8 mouse cellular contexts compared by ENCODE assay signal in genomic region chr9:44268027-44268360, GRCm38 (mm10). TPM values are rescaled to one million over a fixed set of nuclear protein-coding genes. Genes with fewer than 3 reads are reported as not detected.
DNase-seq lines count a peak whose midpoint lies in the region; ATAC-seq lines count a peak whose summit lies in the region.

No protein-coding gene starts in this region.

- H3K36me3 ChIP-seq in heart, embryonic 14.5 days (ENCODE audit: control insufficient read depth, insufficient read depth, low read length) = 0 out of 2 replicates have a peak, but pooled peaks cover 7% of the 10 kb centered on the region
- no peaks in the 10 kb centered on the region for H3K36me3 ChIP-seq in liver, embryonic 12.5 days
- H3K36me3 ChIP-seq in stomach, embryonic 15.5 days = no peaks in the 10 kb centered on the region

- peaks cover 5 to 6% of the 10 kb centered on the region in 2 experiments; a peak in 3 of 4 replicates for H3K4me1 ChIP-seq in heart, embryonic 14.5 days (ENCODE audit: control insufficient read depth in 2 of 2, insufficient read depth in 2 of 2, low read length in 2 of 2)
- peaks cover 26% of the 10 kb centered on the region for H3K4me1 ChIP-seq in liver, embryonic 12.5 days
- H3K4me1 ChIP-seq in stomach, embryonic 15.5 days = peaks cover 17% of the 10 kb centered on the region; the same call in 1 of the 2 replicates

- H3K27ac ChIP-seq in heart, embryonic 14.5 days (replicated peaks in 1 of 2; ENCODE audit: control insufficient read depth in 1 of 2, insufficient read depth in 1 of 2, low read depth in 2 of 2, low read length in 2 of 2) = peak overlapping the region; percentile 80 to 85
- peak overlapping the region; percentile 83 for H3K27ac ChIP-seq in liver, embryonic 12.5 days
- H3K27ac ChIP-seq in stomach, embryonic 15.5 days = peak overlapping the region; percentile 90

- peak overlapping the region; percentile 52 to 60 for H3K4me3 ChIP-seq in heart, embryonic 14.5 days (ENCODE audit: control insufficient read depth in 1 of 2, insufficient read depth in 1 of 2, low read depth in 1 of 2, low read length in 2 of 2)
- peak overlapping the region; percentile 66 for H3K4me3 ChIP-seq in liver, embryonic 12.5 days
- peak overlapping the region; percentile 50 for H3K4me3 ChIP-seq in stomach, embryonic 15.5 days (replicated peaks)

- H3K4me2 ChIP-seq in heart, embryonic 14.5 days (ENCODE audit: low read length) = peak overlapping the region; percentile 81
- H3K4me2 ChIP-seq in liver, embryonic 12.5 days = peak overlapping the region; percentile 97
- H3K4me2 ChIP-seq in stomach, embryonic 15.5 days = peak overlapping the region; percentile 90

- H3K9me3 ChIP-seq in heart, embryonic 14.5 days (ENCODE audit: control insufficient read depth, low read length) = no peaks in the 10 kb centered on the region
- H3K9me3 ChIP-seq in liver, embryonic 12.5 days (replicated peaks) = 0 out of 2 replicates have a peak, but pooled peaks cover 3% of the 10 kb centered on the region
- H3K9me3 ChIP-seq in stomach, embryonic 15.5 days = no peaks in the 10 kb centered on the region

- H3K27me3 ChIP-seq in heart, embryonic 14.5 days (ENCODE audit: control insufficient read depth, insufficient read depth, low read length) = no peaks in the 10 kb centered on the region
- H3K27me3 ChIP-seq in liver, embryonic 12.5 days (replicated peaks) = no peaks in the 10 kb centered on the region; the same call in 1 of the 2 replicates
- H3K27me3 ChIP-seq in stomach, embryonic 15.5 days (replicated peaks) = no peaks in the 10 kb centered on the region

- ATAC-seq in heart, embryonic 14.5 days (ENCODE audit: insufficient number of reproducible peaks, insufficient read depth, low FRiP score, low read depth) = peak; percentile 87
- ATAC-seq in liver, embryonic 12.5 days = peak; percentile 91
- ATAC-seq in stomach, embryonic 15.5 days (ENCODE audit: insufficient read depth, low FRiP score, low read depth) = peak; percentile 92

- 4% methylated on average over 27 of the region's 28 CpGs for WGBS in heart, embryonic 14.5 days
- 2% methylated on average over 28 of the region's 28 CpGs for WGBS in liver, embryonic 12.5 days (ENCODE audit: insufficient replicate concordance)
- 4% methylated on average over 28 of the region's 28 CpGs for WGBS in stomach, embryonic 15.5 days

- peak overlapping the region; percentile 90 for H3K9ac ChIP-seq in heart, embryonic 14.5 days (ENCODE audit: low read length)
- H3K9ac ChIP-seq in liver, embryonic 12.5 days = peak overlapping the region; percentile 89
- peak overlapping the region; percentile 89 for H3K9ac ChIP-seq in stomach, embryonic 15.5 days

- DNase-seq in CD4-positive, CD25-positive, alpha-beta regulatory T cell, adult 2 months (ENCODE audit: low read depth, low spot score) = peak; percentile 94
- peak; percentile 61 for DNase-seq in c-Kit-negative CD71-positive TER-119-positive erythroid progenitor cells, embryonic 14.5 days (ENCODE audit: low read depth, low spot score)
- DNase-seq in fat pad, adult 2 months (ENCODE audit: extremely low read depth, low read depth, low spot score) = peak; percentile 30
- DNase-seq in kidney, postnatal 14 days = peak; percentile 94
- DNase-seq in natural killer cell, adult 2 months (ENCODE audit: low spot score in 2 of 2) = peak; percentile 82 to 84

RNA-seq across cellular contexts. Expression of gene Nlrx1, which starts 0.4 kb away (rescaled TPM):
- polyA plus RNA-seq in heart, embryonic 14.5 days (2014; fragmentation: Nextera tagmentation; extraction: Ambion mirVana) = 7.0 and 7.3 TPM in 2 replicates
- 3.6 and 4.0 TPM in 2 replicates for polyA plus RNA-seq in liver, embryonic 12.5 days (2016; fragmentation: Nextera tagmentation; extraction: Ambion mirVana)
- polyA plus RNA-seq in stomach, embryonic 15.5 days (2015; fragmentation: Nextera tagmentation; extraction: Ambion mirVana) = 8.9 TPM in 2 replicates

RNA-seq across cellular contexts. Expression of gene Pdzd3, which starts 16.7 kb away (rescaled TPM):
- not detected in 2 replicates for polyA plus RNA-seq in heart, embryonic 14.5 days (2014; fragmentation: Nextera tagmentation; extraction: Ambion mirVana)
- polyA plus RNA-seq in liver, embryonic 12.5 days (2016; fragmentation: Nextera tagmentation; extraction: Ambion mirVana) = 0.15 and 0.17 TPM in 2 replicates
- 2.5 and 2.9 TPM in 2 replicates for polyA plus RNA-seq in stomach, embryonic 15.5 days (2015; fragmentation: Nextera tagmentation; extraction: Ambion mirVana)

RNA-seq across cellular contexts. Expression of gene Abcg4, which starts 20.4 kb away (rescaled TPM):
- polyA plus RNA-seq in heart, embryonic 14.5 days (2014; fragmentation: Nextera tagmentation; extraction: Ambion mirVana) = 1.3 and 2.7 TPM in 2 replicates
- polyA plus RNA-seq in liver, embryonic 12.5 days (2016; fragmentation: Nextera tagmentation; extraction: Ambion mirVana) = 20.1 and 21.7 TPM in 2 replicates
- polyA plus RNA-seq in stomach, embryonic 15.5 days (2015; fragmentation: Nextera tagmentation; extraction: Ambion mirVana) = 4.6 and 5.1 TPM in 2 replicates

RNA-seq across cellular contexts. Expression of gene Ccdc153, which starts 27.5 kb away (rescaled TPM):
- polyA plus RNA-seq in heart, embryonic 14.5 days (2014; fragmentation: Nextera tagmentation; extraction: Ambion mirVana) = not detected in 2 replicates
- not detected in 2 replicates for polyA plus RNA-seq in liver, embryonic 12.5 days (2016; fragmentation: Nextera tagmentation; extraction: Ambion mirVana)
- polyA plus RNA-seq in stomach, embryonic 15.5 days (2015; fragmentation: Nextera tagmentation; extraction: Ambion mirVana) = 0.23 TPM in 1 of 2 replicates, not detected in the other

RNA-seq across cellular contexts. Expression of gene Cbl, which starts 34.1 kb away (rescaled TPM):
- polyA plus RNA-seq in heart, embryonic 14.5 days (2014; fragmentation: Nextera tagmentation; extraction: Ambion mirVana) = 12.7 and 13.7 TPM in 2 replicates
- polyA plus RNA-seq in liver, embryonic 12.5 days (2016; fragmentation: Nextera tagmentation; extraction: Ambion mirVana) = 9.5 and 10.0 TPM in 2 replicates
- 12.4 and 13.6 TPM in 2 replicates for polyA plus RNA-seq in stomach, embryonic 15.5 days (2015; fragmentation: Nextera tagmentation; extraction: Ambion mirVana)

Comparison
In these comparisons a context has a peak if more than half of its experiments do, and no peak if none do; other contexts are left out.
1. Peak in every context shown above with its lines: DNase-seq, ATAC-seq, H3K4me3 ChIP-seq and H3K27ac ChIP-seq.
2. DNase-seq: peak in every context shown above with its lines; median percentile 94 in CD4-positive, CD25-positive, alpha-beta regulatory T cell, adult 2 months; 94 in kidney, postnatal 14 days; 83 in natural killer cell, adult 2 months; 61 in c-Kit-negative CD71-positive TER-119-positive erythroid progenitor cells, embryonic 14.5 days; 30 in fat pad, adult 2 months.